Mouse (Mus musculus) midbrain, embryonic 11.5 days (tissue): ENCODE data around the gene Hsd11b1. TPM values are rescaled to one million over a fixed set of nuclear protein-coding genes. Genes with fewer than 3 reads are reported as not detected.

Experiments used
- ATAC-seq: fragments of 200-750 bp; cut with Nextera tagmentation; 2 replicates; pipeline ENCODE4 v1.8.0; 2017; ENCODE audit warnings: moderate TSS enrichment, moderate library complexity; ENCODE audit not compliant: low FRiP score
- DNase-seq: peaks from one replicate; pipeline ENCODE4 v3.0.0; 2015; ENCODE audit warnings: low spot score; ENCODE audit errors: missing footprints
- H3K27ac ChIP-seq: fragments of 300-500 bp; sonication (generic); 2 replicates; pipeline ENCODE4 v1.5.1; 2014; ENCODE audit warnings: low read depth, low read length
- H3K27me3 ChIP-seq: fragments of 300-500 bp; sonication (generic); 2 replicates; pipeline ENCODE4 v1.6.1; 2014; ENCODE audit warnings: mild to moderate bottlenecking, low read length, moderate library complexity, mixed read lengths; ENCODE audit not compliant: control insufficient read depth, insufficient read depth
- H3K36me3 ChIP-seq: fragments of 300-500 bp; sonication (generic); 2 replicates; pipeline ENCODE4 v1.6.1; 2014; ENCODE audit warnings: mild to moderate bottlenecking, low read length, moderate library complexity, mixed read lengths; ENCODE audit not compliant: control insufficient read depth, insufficient read depth
- H3K4me1 ChIP-seq: fragments of 300-500 bp; sonication (generic); 2 replicates; pipeline ENCODE4 v1.6.1; 2014; ENCODE audit warnings: low read length; ENCODE audit not compliant: control insufficient read depth, insufficient read depth
- H3K4me2 ChIP-seq: fragments of 300-500 bp; sonication (generic); 2 replicates; pipeline ENCODE4 v1.6.1; 2014; ENCODE audit warnings: mild to moderate bottlenecking, moderate library complexity
- H3K4me3 ChIP-seq: fragments of 300-500 bp; sonication (generic); 2 replicates; pipeline ENCODE4 v1.5.1; 2014; ENCODE audit warnings: low read depth, low read length
- H3K9ac ChIP-seq: fragments of 300-500 bp; sonication (generic); 2 replicates; pipeline ENCODE4 v1.6.1; 2014; ENCODE audit warnings: low read length
- H3K9me3 ChIP-seq: fragments of 300-500 bp; sonication (generic); 2 replicates; pipeline ENCODE4 v1.6.1; 2016; ENCODE audit warnings: low read length; ENCODE audit not compliant: control insufficient read depth
- WGBS: fragments of 180-500 bp; shearing (Covaris S2); extraction: QIAGEN DNeasy Blood & Tissue Kit; methylation state at CpG from one replicate; pipeline ENCODE4 v1.1.7; 2014; 5-methylcytosine and 5-hydroxymethylcytosine counted together
- polyA plus RNA-seq: library from polyadenylated mRNA; unstranded; fragments of >200 nt; fragmentation: Nextera tagmentation; extraction: Ambion mirVana; gene quantifications from 2 replicates; pipeline ENCODE4 v1.2.1, GENCODE M21; 2014

The Hsd11b1 gene
- polyA plus RNA-seq, 1 experiment from 2014 or later: not detected

- Histone ChIP-seq H3K4me1 (0 out of 2 replicates have a peak, but pooled peaks cover 2% of the 10 kb centered on the region), H3K27me3 (no peaks in the 10 kb centered on the region; the same call in 1 of the 2 replicates), H3K4me3 (no peak overlapping the region), H3K9me3 (no peaks in the 10 kb centered on the region), H3K9ac (no peak overlapping the region), H3K36me3 (no peaks in the 10 kb centered on the region), H3K27ac (no peak overlapping the region), H3K4me2 (no peak overlapping the region)
- ATAC-seq: no peak
- WGBS: 72% methylated on average over 4 of the region's 4 CpGs
- no peak for DNase-seq
Observed at GRCm38 (mm10) chr1:193227537-193227936, 36.3 kb downstream of the Hsd11b1 start.

- no peaks in the 10 kb centered on the region; the same call in 1 of the 2 replicates for H3K27me3 ChIP-seq
- 63% methylated on average over 7 of the region's 7 CpGs for WGBS
- H3K4me3 ChIP-seq: no peak overlapping the region
- no peak for ATAC-seq
- no peak overlapping the region for H3K9ac ChIP-seq
- no peak for DNase-seq
- H3K36me3 ChIP-seq: no peaks in the 10 kb centered on the region
- no peaks in the 10 kb centered on the region for H3K9me3 ChIP-seq
- H3K27ac ChIP-seq: no peak overlapping the region
- no peak overlapping the region for H3K4me2 ChIP-seq
- 0 out of 2 replicates have a peak, but pooled peaks cover 2% of the 10 kb centered on the region for H3K4me1 ChIP-seq
Observed at GRCm38 (mm10) chr1:193226724-193227522, 37.0 kb downstream of the Hsd11b1 start.

GRCm38 (mm10) chr1:193226114-193226513, 37.8 kb downstream of the Hsd11b1 start:
- H3K4me1 ChIP-seq: 0 out of 2 replicates have a peak, but pooled peaks cover 2% of the 10 kb centered on the region
- ATAC-seq (no peak), DNase-seq (no peak)
- no peaks in the 10 kb centered on the region; the same call in 1 of the 2 replicates for H3K27me3 ChIP-seq
- H3K4me3 ChIP-seq: no peak overlapping the region
- no peak overlapping the region for H3K9ac ChIP-seq
- no peak overlapping the region for H3K27ac ChIP-seq
- WGBS: 92% methylated on average over 4 of the region's 4 CpGs
- no peak overlapping the region for H3K4me2 ChIP-seq
- no peaks in the 10 kb centered on the region for H3K36me3 ChIP-seq
- no peaks in the 10 kb centered on the region for H3K9me3 ChIP-seq

- 32% methylated on average over 3 of the region's 3 CpGs for WGBS
- Histone ChIP-seq H3K27me3 (no peaks in the 10 kb centered on the region; the same call in 1 of the 2 replicates), H3K4me2 (no peak overlapping the region), H3K4me1 (0 out of 2 replicates have a peak, but pooled peaks cover 2% of the 10 kb centered on the region), H3K9ac (no peak overlapping the region), H3K9me3 (no peaks in the 10 kb centered on the region), H3K4me3 (no peak overlapping the region), H3K27ac (no peak overlapping the region), H3K36me3 (no peaks in the 10 kb centered on the region)
- no peak for ATAC-seq
- no peak for DNase-seq
Observed at GRCm38 (mm10) chr1:193225531-193225930, 38.3 kb downstream of the Hsd11b1 start.

- Histone ChIP-seq H3K9me3 (no peaks in the 10 kb centered on the region), H3K4me1 (no peaks in the 10 kb centered on the region), H3K27me3 (no peaks in the 10 kb centered on the region), H3K27ac (no peak overlapping the region), H3K9ac (no peak overlapping the region), H3K4me2 (no peak overlapping the region), H3K4me3 (no peak overlapping the region), H3K36me3 (no peaks in the 10 kb centered on the region)
- DNase-seq (no peak), ATAC-seq (no peak)
- WGBS: 83% methylated on average over 5 of the region's 5 CpGs
Observed at GRCm38 (mm10) chr1:193220408-193220807, 43.5 kb downstream of the Hsd11b1 start.

GRCm38 (mm10) chr1:193216000-193216399, 47.9 kb downstream of the Hsd11b1 start:
- Histone ChIP-seq H3K9me3 (no peaks in the 10 kb centered on the region), H3K4me1 (no peaks in the 10 kb centered on the region), H3K27ac (no peak overlapping the region), H3K36me3 (no peaks in the 10 kb centered on the region), H3K27me3 (no peaks in the 10 kb centered on the region), H3K4me3 (no peak overlapping the region), H3K9ac (no peak overlapping the region), H3K4me2 (no peak overlapping the region)
- WGBS: 76% methylated on average over 3 of the region's 3 CpGs
- no peak for DNase-seq
- ATAC-seq: no peak

GRCm38 (mm10) chr1:193214053-193214452, 49.8 kb downstream of the Hsd11b1 start:
- ATAC-seq (no peak), DNase-seq (no peak)
- no peak overlapping the region for H3K27ac ChIP-seq
- no peaks in the 10 kb centered on the region for H3K27me3 ChIP-seq
- H3K36me3 ChIP-seq: no peaks in the 10 kb centered on the region
- 76% methylated on average over 5 of the region's 5 CpGs for WGBS
- H3K4me3 ChIP-seq: no peak overlapping the region
- no peak overlapping the region for H3K4me2 ChIP-seq
- no peak overlapping the region for H3K9ac ChIP-seq
- H3K9me3 ChIP-seq: no peaks in the 10 kb centered on the region
- no peaks in the 10 kb centered on the region for H3K4me1 ChIP-seq

GRCm38 (mm10) chr1:193211371-193211770, 52.5 kb downstream of the Hsd11b1 start:
- Histone ChIP-seq H3K9ac (no peak overlapping the region), H3K27ac (no peak overlapping the region), H3K9me3 (no peaks in the 10 kb centered on the region), H3K4me2 (no peak overlapping the region), H3K27me3 (no peaks in the 10 kb centered on the region), H3K36me3 (no peaks in the 10 kb centered on the region), H3K4me1 (no peaks in the 10 kb centered on the region), H3K4me3 (no peak overlapping the region)
- no peak for ATAC-seq
- DNase-seq: no peak
- 79% methylated on average over 5 of the region's 5 CpGs for WGBS

GRCm38 (mm10) chr1:193208178-193208577, 55.7 kb downstream of the Hsd11b1 start:
- Histone ChIP-seq H3K4me2 (no peak overlapping the region), H3K9ac (no peak overlapping the region), H3K27me3 (no peaks in the 10 kb centered on the region), H3K36me3 (no peaks in the 10 kb centered on the region), H3K4me1 (no peaks in the 10 kb centered on the region), H3K27ac (no peak overlapping the region), H3K9me3 (no peaks in the 10 kb centered on the region), H3K4me3 (no peak overlapping the region)
- ATAC-seq (no peak), DNase-seq (no peak)
- 52% methylated on average over 2 of the region's 2 CpGs for WGBS
